ENCODE assay signal across 8 mouse cellular contexts in genomic region chr2:127961802-127962433, GRCm38 (mm10).
A peak's percentile ranks its signal among the peaks of the same experiment; 100 is the strongest.
DNase-seq lines count a peak whose midpoint lies in the region; ATAC-seq lines count a peak whose summit lies in the region.

No protein-coding gene starts in this region.

- H3K36me3 ChIP-seq in hindbrain, embryonic 14.5 days (replicated peaks; ENCODE audit: control insufficient read depth, insufficient read depth): no peaks in the 10 kb centered on the region
- no peaks in the 10 kb centered on the region for H3K36me3 ChIP-seq in lung, embryonic 16.5 days (ENCODE audit: control insufficient read depth, insufficient read depth, low read length)

- H3K4me2 ChIP-seq in hindbrain, embryonic 14.5 days (replicated peaks): no peak overlapping the region
- H3K4me2 ChIP-seq in lung, embryonic 16.5 days (ENCODE audit: low read depth, low read length): no peak overlapping the region

- peak overlapping the region; percentile 88 for H3K27ac ChIP-seq in hindbrain, embryonic 14.5 days
- no peak overlapping the region for H3K27ac ChIP-seq in lung, embryonic 16.5 days (ENCODE audit: low read length)

- 46% methylated on average over 4 of the region's 4 CpGs for WGBS in hindbrain, embryonic 14.5 days
- 40% methylated on average over 4 of the region's 4 CpGs for WGBS in lung, embryonic 16.5 days

- H3K27me3 ChIP-seq in hindbrain, embryonic 14.5 days (ENCODE audit: control insufficient read depth, insufficient read depth, low read length): no peaks in the 10 kb centered on the region
- H3K27me3 ChIP-seq in lung, embryonic 16.5 days (ENCODE audit: control insufficient read depth, insufficient read depth, low read depth, low read length): no peaks in the 10 kb centered on the region

- peak; percentile 12 for DNase-seq in adrenal gland, postnatal 10 days
- no peak for DNase-seq in adrenal gland, adult 8-10 months
- DNase-seq in frontal cortex, adult 2 months (ENCODE audit: extremely low spot score in 1 of 2, low spot score in 1 of 2): peak; percentile 48 to 60
- no peak for DNase-seq in hindbrain, embryonic 14.5 days (ENCODE audit: low spot score)
- DNase-seq in telencephalon, adult 2 months (ENCODE audit: low read depth, low spot score): peak; percentile 55
- DNase-seq in thymus, postnatal 25 days: no peak
- no peak for DNase-seq in thymus, postnatal 14 days

- H3K4me1 ChIP-seq in hindbrain, embryonic 14.5 days (replicated peaks; ENCODE audit: control insufficient read depth, insufficient read depth, low read length): peaks cover 21% of the 10 kb centered on the region
- H3K4me1 ChIP-seq in lung, embryonic 16.5 days (replicated peaks; ENCODE audit: control insufficient read depth, insufficient read depth, low read length): no peaks in the 10 kb centered on the region

- no peaks in the 10 kb centered on the region for H3K9me3 ChIP-seq in hindbrain, embryonic 14.5 days (ENCODE audit: control insufficient read depth, low read length)
- no peaks in the 10 kb centered on the region for H3K9me3 ChIP-seq in lung, embryonic 16.5 days (ENCODE audit: control insufficient read depth, low read length)

- ATAC-seq in hindbrain, embryonic 14.5 days (ENCODE audit: low FRiP score): no peak
- ATAC-seq in lung, embryonic 16.5 days (ENCODE audit: low read depth): peak; percentile 51

- no peak overlapping the region for H3K4me3 ChIP-seq in hindbrain, embryonic 14.5 days (replicated peaks; ENCODE audit: low read length)
- H3K4me3 ChIP-seq in lung, embryonic 16.5 days (ENCODE audit: low read length): no peak overlapping the region

- no peak overlapping the region for H3K9ac ChIP-seq in hindbrain, embryonic 14.5 days
- no peak overlapping the region for H3K9ac ChIP-seq in lung, embryonic 16.5 days (ENCODE audit: low read length)

Comparison
In these comparisons a context has a peak if more than half of its experiments do, and no peak if none do; other contexts are left out.
1. DNase-seq: peak in adrenal gland, postnatal 10 days (single experiment), frontal cortex, adult 2 months (2 of 2) and telencephalon, adult 2 months (single experiment); none in adrenal gland, adult 8-10 months (single experiment), hindbrain, embryonic 14.5 days (single experiment), thymus, postnatal 25 days (single experiment) and thymus, postnatal 14 days (single experiment).